Comparison of ENCODE assay signal across 16 mouse cellular contexts in the genomic region with DNA sequence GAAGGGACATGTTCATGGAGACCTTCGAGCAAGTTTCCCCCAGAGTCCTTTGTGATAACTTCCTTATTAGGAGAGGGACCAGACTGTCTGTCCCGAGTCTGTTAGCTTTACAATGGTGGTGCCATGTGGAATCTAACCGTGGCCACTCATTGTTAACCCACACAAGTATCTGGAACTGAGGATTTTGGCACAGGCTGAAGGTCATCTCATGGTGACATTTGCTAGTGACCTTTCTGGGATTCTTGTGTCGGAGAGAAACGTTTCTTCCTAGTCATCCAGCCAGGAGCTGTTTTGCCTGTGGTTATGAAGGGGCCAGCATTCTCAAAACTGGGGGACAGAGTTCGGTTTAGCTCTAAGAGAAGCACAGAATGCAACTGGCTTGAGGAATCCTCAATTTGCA.
"Had no signal": no experiment of that assay in that cellular context is flagged by ENCODE, and none has a peak within 500 bp of the region (broad histone marks: within the 10 kb centered on the region; RNA-seq: fewer than 3 reads in every experiment).

No protein-coding gene starts in this region.

- DNase-seq: gastrocnemius, postnatal 14 days; gastrocnemius, postnatal 36 days; heart, adult 11 months; heart, adult 2 months; heart, postnatal 14 days; heart, postnatal 36 days; kidney, adult 11 months; kidney, adult 2 months; kidney, adult 9 months; kidney, postnatal 14 days; kidney, postnatal 36 days; layer of hippocampus, adult 9-11 months; layer of hippocampus, postnatal 36 days; liver; liver, embryonic 13.5 days; liver, postnatal 0 days had no signal
